Mouse (Mus musculus) cerebellum, adult 11 months (tissue): Measurements from ENCODE around the gene Washc1.
"Not testable (repeated sequence)": the region's sequence is repeated elsewhere in the genome, so short reads cannot be mapped to it uniquely, and the experiment has no call there.

ENCODE experiments used
- DNase-seq: peaks from one replicate; pipeline ENCODE4 v3.0.0; 2022

Washc1 gene

GRCm38 (mm10) chr17:66118991-66119390 lies 7.6 kb downstream of the Washc1 start:
- no peak for DNase-seq

DNA sequence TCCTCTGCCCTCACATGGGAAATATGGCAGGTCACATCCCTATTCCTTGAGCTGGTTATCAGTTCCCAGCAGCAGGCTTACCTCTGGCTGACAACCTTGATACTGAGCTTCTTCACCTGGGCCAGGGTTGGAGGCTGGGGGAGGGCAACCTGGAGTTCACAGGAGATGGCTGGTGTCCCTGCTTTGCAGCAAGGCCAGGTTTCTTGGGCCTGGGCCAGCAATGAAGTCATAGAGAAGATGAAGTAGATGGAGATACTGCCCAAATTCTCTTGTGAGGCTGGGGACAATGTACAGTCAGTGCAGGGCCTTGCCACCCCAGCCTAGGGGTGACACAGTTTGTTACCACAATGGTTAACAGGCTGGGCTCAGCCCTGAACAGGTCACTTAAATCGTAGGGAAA lies 9.4 kb downstream of the Washc1 start:
- DNase-seq: no peak

DNA sequence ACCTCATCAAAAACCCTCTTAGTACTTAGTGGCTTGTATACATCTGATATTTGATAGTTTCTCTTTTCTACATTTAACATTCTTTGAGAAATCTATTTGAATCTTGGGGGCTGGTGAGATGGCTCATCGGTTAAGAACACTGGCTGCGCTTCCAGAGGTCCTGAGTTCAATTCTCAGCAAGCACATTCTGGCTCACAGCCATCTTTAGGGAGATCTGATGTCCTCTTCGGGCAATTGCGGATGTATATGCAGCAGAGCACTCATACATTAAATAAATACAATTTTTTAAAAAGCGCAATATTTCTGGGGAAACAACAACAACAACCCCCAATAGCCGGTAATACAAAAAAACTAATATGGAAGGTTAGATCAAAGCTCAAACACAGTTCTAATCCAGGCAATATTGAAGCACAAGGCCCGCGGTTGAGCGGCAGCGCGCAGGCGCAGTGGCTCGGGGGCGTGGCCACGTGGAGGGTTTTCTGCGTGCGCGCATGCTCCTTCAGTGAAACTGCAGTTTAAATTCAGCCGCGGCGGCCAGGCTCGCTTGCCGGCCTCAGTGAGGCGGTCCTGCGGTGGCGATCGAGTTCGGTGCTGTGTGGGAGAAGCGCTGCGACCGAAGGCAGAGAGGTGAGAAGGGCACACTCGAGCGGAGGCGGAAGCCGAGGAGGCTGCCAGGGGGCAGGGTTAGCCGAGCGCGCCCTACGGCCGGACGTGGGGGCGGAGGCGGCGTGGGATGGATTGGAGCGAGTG lies 11.9 kb downstream of the Washc1 start, which contains the start of gene Ddx11:
Ddx11 (plus strand) TSS at position 455 of the 750 bp plus-strand sequence.
- peak; percentile 92 for DNase-seq

GRCm38 (mm10) chr17:66123816-66124610 lies 12.7 kb downstream of the Washc1 start:
- DNase-seq: no peak

DNA sequence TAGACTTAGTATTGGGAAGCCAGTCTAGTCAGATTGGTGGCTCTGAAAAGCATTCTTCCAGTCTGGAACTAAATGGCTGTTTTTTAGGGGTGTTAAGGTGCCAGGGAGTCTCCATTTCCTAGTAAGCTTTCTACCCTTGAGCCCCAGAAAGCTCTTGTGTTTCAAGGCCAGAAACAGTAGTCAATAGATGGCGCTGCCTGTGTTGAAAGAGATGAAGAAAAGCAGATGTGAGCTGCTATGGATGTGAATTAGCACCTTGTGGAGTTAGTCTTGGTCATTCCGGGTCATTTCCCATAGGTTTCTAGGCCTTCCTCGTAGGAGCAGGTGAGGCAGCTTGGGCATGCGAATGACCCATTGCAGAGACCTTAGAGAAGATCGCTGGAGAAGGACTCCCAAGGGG lies 13.9 kb downstream of the Washc1 start:
- DNase-seq: no peak

- no peak for DNase-seq
These were observed 19.0 kb downstream of the Washc1 start for GRCm38 (mm10) chr17:66130371-66130770.

GRCm38 (mm10) chr17:66131212-66131611 lies 19.9 kb downstream of the Washc1 start:
- DNase-seq: no peak

- DNase-seq: not testable (repeated sequence)
These were observed 41.6 kb downstream of the Washc1 start for GRCm38 (mm10) chr17:66152706-66153662.

- not testable (repeated sequence) for DNase-seq
These were observed 42.5 kb downstream of the Washc1 start for GRCm38 (mm10) chr17:66153735-66154423.

- no peak for DNase-seq
These were observed 43.5 kb downstream of the Washc1 start for GRCm38 (mm10) chr17:66154876-66155275.

DNA sequence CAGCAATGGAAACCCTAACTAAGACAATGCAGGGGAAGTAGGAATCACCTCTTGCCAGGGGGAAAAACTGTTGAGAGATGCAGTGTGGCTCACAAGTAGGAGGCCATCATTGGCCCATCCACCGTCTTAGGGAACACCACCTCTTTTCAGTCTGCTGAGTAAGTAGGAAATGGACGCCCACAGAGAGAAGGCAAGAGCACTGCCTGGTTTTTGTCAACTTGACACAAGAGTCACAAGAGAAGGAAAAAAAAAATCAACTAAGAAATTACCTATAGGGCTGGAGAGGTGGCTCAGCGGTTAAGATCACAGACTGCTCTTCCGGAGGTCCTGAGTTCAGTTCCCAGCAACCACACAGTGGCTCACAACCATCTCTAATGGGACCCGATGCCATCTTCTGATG lies 46.9 kb downstream of the Washc1 start:
- DNase-seq: no peak

GRCm38 (mm10) chr17:66167141-66167540 lies 55.8 kb downstream of the Washc1 start:
- DNase-seq: not testable (repeated sequence)
